In the genomic region with DNA sequence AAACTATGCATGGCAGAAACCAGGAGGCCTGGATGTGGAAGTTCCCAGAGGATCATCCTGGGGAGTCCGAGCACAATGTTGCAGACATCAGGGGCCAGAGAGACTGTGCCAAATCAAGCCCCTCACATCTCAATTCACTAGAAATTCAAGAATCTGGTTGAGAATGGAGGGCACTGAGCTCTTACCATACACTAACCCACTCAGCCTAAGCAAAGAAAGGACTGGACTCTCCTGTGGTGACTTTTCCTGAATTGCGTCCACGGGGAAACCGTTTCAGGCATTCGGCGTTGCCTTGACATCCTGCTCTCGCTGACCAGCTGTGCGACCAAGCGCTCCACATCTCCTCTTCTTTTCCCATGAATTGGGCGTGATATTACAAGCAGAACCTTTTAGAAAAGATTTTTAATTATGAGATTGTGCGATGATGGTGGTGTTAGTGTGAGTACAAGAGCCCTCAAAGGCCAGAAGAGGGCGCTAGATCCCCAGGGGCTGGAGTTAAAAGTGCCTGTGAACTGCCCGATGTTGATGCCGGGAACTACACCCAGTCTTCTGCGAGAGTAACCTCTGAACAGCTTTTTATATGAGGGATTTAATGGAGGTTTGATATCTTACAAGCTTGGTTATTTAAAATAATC, we compare ENCODE assay signal across 8 mouse cellular contexts. TPM values are rescaled to one million over a fixed set of nuclear protein-coding genes. Genes with fewer than 3 reads are reported as not detected.
A peak's percentile ranks its signal among the peaks of the same experiment; 100 is the strongest.
DNase-seq lines count a peak whose midpoint lies in the region; ATAC-seq lines count a peak whose summit lies in the region.

No protein-coding gene starts in this region.

- H3K9me3 ChIP-seq in heart, embryonic 11.5 days (replicated peaks; ENCODE audit: control insufficient read depth, low read length): no peaks in the 10 kb centered on the region
- H3K9me3 ChIP-seq in stomach, embryonic 16.5 days (replicated peaks; ENCODE audit: control insufficient read depth, low read length): no peaks in the 10 kb centered on the region

- ATAC-seq in heart, embryonic 11.5 days (replicated peaks; ENCODE audit: insufficient number of reproducible peaks, low FRiP score, low TSS enrichment): no peak
- ATAC-seq in megakaryocyte progenitor cell, adult 5-6 weeks (replicated peaks; ENCODE audit: poor library complexity): peak; percentile 83
- ATAC-seq in stomach, embryonic 16.5 days (ENCODE audit: insufficient read depth, low FRiP score): no peak

- no peak overlapping the region for H3K27ac ChIP-seq in heart, embryonic 11.5 days (ENCODE audit: low read depth, low read length)
- H3K27ac ChIP-seq in stomach, embryonic 16.5 days (ENCODE audit: low read length): no peak overlapping the region

- no peaks in the 10 kb centered on the region for H3K27me3 ChIP-seq in heart, embryonic 11.5 days (ENCODE audit: control insufficient read depth, insufficient read depth, low read length)
- no peaks in the 10 kb centered on the region for H3K27me3 ChIP-seq in stomach, embryonic 16.5 days (ENCODE audit: control insufficient read depth, insufficient read depth, low read length)

- peaks cover 8% of the 10 kb centered on the region; the same call in 1 of the 2 replicates for H3K4me1 ChIP-seq in heart, embryonic 11.5 days (ENCODE audit: control insufficient read depth, insufficient read depth, low read length)
- H3K4me1 ChIP-seq in stomach, embryonic 16.5 days (ENCODE audit: control insufficient read depth, insufficient read depth, low read length): 0 out of 2 replicates have a peak, but pooled peaks cover 4% of the 10 kb centered on the region

- peak overlapping the region; percentile 52 for H3K4me2 ChIP-seq in heart, embryonic 11.5 days
- peak overlapping the region; percentile 44 for H3K4me2 ChIP-seq in stomach, embryonic 16.5 days (ENCODE audit: low read depth, low read length)

- DNase-seq in B cell, adult 2 months: peak; percentile 59 to 64
- DNase-seq in ES-CJ7 (ENCODE audit: low read depth, low spot score): peak; percentile 79
- DNase-seq in cerebellum, adult 8-10 months: peak; percentile 54
- DNase-seq in kidney, postnatal 10 days: peak; percentile 64
- DNase-seq in layer of hippocampus, postnatal 36 days: no peak

- no peak overlapping the region for H3K4me3 ChIP-seq in heart, embryonic 11.5 days (ENCODE audit: low read depth, low read length)
- peak overlapping the region; percentile 22 for H3K4me3 ChIP-seq in stomach, embryonic 16.5 days (replicated peaks; ENCODE audit: low read length)

- no peak overlapping the region for H3K9ac ChIP-seq in heart, embryonic 11.5 days (ENCODE audit: low read depth, low read length)
- no peak overlapping the region for H3K9ac ChIP-seq in stomach, embryonic 16.5 days (ENCODE audit: low read length)

- H3K36me3 ChIP-seq in heart, embryonic 11.5 days (ENCODE audit: control insufficient read depth, insufficient read depth, low read length): no peaks in the 10 kb centered on the region
- H3K36me3 ChIP-seq in stomach, embryonic 16.5 days (ENCODE audit: control insufficient read depth, insufficient read depth, low read length): no peaks in the 10 kb centered on the region

- WGBS in heart, embryonic 11.5 days (ENCODE audit: insufficient replicate concordance): 41% methylated on average over 15 of the region's 15 CpGs
- WGBS in stomach, embryonic 16.5 days: 37% methylated on average over 15 of the region's 15 CpGs

RNA-seq across cellular contexts. Expression of a gene that starts 43.0 kb away (rescaled TPM):
- 85.0 and 96.3 TPM in 2 replicates for polyA plus RNA-seq in heart, embryonic 11.5 days (2014; fragmentation: Nextera tagmentation; extraction: Ambion mirVana)
- 187 and 189 TPM in 2 replicates for total RNA-seq in megakaryocyte progenitor cell, adult 5-6 weeks (2015)
- total RNA-seq in megakaryocyte progenitor cell, adult 5-6 weeks (2017): 65.5 and 71.7 TPM in 2 replicates
- polyA plus RNA-seq in stomach, embryonic 16.5 days (2015; fragmentation: Nextera tagmentation; extraction: Ambion mirVana): 188 and 210 TPM in 2 replicates
- 10 to 100 TPM; 42.3 to 43.2 TPM for total RNA-seq in layer of hippocampus, postnatal 36 days (2021)

Comparison
In these comparisons a context has a peak if more than half of its experiments do, and no peak if none do; other contexts are left out.
1. DNase-seq: peak in B cell, adult 2 months (2 of 2), ES-CJ7 (single experiment), cerebellum, adult 8-10 months (single experiment) and kidney, postnatal 10 days (single experiment); none in layer of hippocampus, postnatal 36 days (0 of 2).